Mouse (Mus musculus) subcutaneous adipose tissue, adult 2 months (tissue): ENCODE data around the gene Prpf8. TPM values are rescaled to one million over a fixed set of nuclear protein-coding genes. Genes with fewer than 3 reads are reported as not detected.

Experiments
- polyA plus RNA-seq: library from polyadenylated mRNA; depleted of rRNA; stranded (reverse); fragments of >200 nt; gene quantifications from 2 replicates; pipeline ENCODE4 v1.2.3, GENCODE M21; 2012; ENCODE audit warnings: low replicate concordance; rRNA removed

The Prpf8 gene
- 85.9 and 139 TPM in 2 replicates for polyA plus RNA-seq

DNA sequence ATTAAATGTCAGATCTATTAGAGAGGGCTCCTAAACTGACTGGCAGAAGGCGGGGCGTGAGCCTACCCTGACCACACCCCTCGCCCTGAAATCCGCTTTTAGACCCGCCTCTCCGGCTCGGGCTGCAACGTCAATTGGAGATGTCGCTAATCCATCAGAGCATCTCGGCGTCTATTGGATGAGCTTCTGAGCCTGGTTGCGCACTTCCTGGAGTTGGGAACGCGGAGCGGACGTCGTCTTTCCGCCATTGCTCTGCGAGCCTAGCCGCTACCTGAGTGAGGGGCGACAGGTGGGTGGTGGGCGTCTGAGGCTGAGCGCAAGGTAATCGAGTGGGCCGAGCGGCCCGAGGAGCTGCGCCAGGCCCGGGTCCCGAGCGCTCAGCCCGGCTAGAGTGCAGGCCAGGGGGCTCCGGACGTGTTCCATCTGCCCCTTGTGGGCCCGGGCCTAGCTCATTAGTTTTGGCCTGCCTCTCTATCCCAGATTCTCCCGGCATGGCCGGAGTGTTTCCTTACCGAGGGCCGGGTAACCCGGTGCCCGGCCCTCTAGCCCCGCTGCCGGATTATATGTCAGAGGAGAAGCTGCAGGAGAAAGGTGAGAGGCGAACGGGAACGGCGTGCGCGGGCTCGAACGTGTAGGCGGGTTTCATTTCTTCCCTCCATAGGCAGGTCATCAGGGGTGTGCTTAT lies at the start of gene Prpf8:
TSS of gene Prpf8 (plus strand) at position 216 of the 685 bp plus-strand sequence.

DNA sequence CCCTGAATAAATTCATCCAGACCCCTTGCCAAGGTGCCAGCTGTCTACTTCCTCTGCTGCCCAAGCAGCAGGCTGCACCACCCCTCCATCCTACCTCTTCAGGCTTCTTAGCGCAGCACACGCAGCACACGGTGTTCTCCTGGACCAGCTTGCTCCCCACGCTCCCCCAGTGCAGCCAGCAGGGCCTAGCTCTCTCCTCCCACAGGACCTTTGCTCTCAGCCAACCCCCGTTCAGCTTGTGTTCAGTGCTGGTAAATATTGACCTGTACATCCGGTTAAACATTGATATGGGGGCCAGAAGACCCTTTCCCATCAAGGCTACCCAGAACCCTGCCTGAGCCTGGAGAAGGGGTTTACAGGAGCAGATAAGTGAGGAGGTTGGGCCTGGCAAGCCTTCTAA lies 47.3 kb upstream of the Prpf8 start, which contains the start of gene Serpinf2:
TSS of gene Serpinf2 (minus strand) at position 229 of the 400 bp plus-strand sequence.

GRCm38 (mm10) chr11:75453991-75454930 lies 32.4 kb upstream of the Prpf8 start, which contains the start of gene Wdr81:
TSS of gene Wdr81 (minus strand) at chr11:75454717.

GRCm38 (mm10) chr11:75460844-75461742 lies 25.5 kb upstream of the Prpf8 start, which contains the start of gene Tlcd2:
TSS of gene Tlcd2 (plus strand) at chr11:75461715.

GRCm38 (mm10) chr11:75509741-75510626 lies 23.4 kb downstream of the Prpf8 start, which contains the start of gene Rilp:
TSS of gene Rilp (plus strand) at chr11:75510094.

GRCm38 (mm10) chr11:75513336-75513735 lies 26.7 kb downstream of the Prpf8 start, which contains the start of gene Scarf1:
TSS of gene Scarf1 (plus strand) at chr11:75513540.

GRCm38 (mm10) chr11:75531469-75532242 lies 45.0 kb downstream of the Prpf8 start, which contains the start of gene Slc43a2:
TSS of gene Slc43a2 (plus strand) at chr11:75531694.

Other genes with a start within 250 kb of the Prpf8 start
- gene Rpa1, start 138.5 kb upstream of the Prpf8 start, polyA plus RNA-seq = 20.4 and 33.2 TPM in 2 replicates
- gene Smyd4, start 138.4 kb upstream of the Prpf8 start, polyA plus RNA-seq = 6.0 and 6.2 TPM in 2 replicates
- gene Serpinf1, start 64.1 kb upstream of the Prpf8 start, polyA plus RNA-seq = 508 and 625 TPM in 2 replicates
- 0.14 and 0.82 TPM in 2 replicates for gene Serpinf2, start 47.2 kb upstream of the Prpf8 start, polyA plus RNA-seq
- gene Wdr81, start 32.1 kb upstream of the Prpf8 start, polyA plus RNA-seq = 17.4 and 21.8 TPM in 2 replicates
- 80.9 and 90.7 TPM in 2 replicates for gene Tlcd2, start 25.1 kb upstream of the Prpf8 start, polyA plus RNA-seq
- gene Rilp, start 23.3 kb downstream of the Prpf8 start, polyA plus RNA-seq = 7.7 and 16.1 TPM in 2 replicates
- gene Scarf1, start 26.7 kb downstream of the Prpf8 start, polyA plus RNA-seq = 21.1 and 38.3 TPM in 2 replicates
- 37.7 and 38.5 TPM in 2 replicates for gene Slc43a2, start 44.9 kb downstream of the Prpf8 start, polyA plus RNA-seq
- 57.4 and 68.5 TPM in 2 replicates for gene Pitpna, start 101.3 kb downstream of the Prpf8 start, polyA plus RNA-seq
- 68.4 and 78.3 TPM in 2 replicates for gene Inpp5k, start 144.2 kb downstream of the Prpf8 start, polyA plus RNA-seq
- 161 and 230 TPM in 2 replicates for gene Myo1c, start 163.7 kb downstream of the Prpf8 start, polyA plus RNA-seq
- 39.5 and 53.1 TPM in 2 replicates for gene Crk, start 192.4 kb downstream of the Prpf8 start, polyA plus RNA-seq
- gene Ywhae, start 246.1 kb downstream of the Prpf8 start, polyA plus RNA-seq = 191 TPM in 2 replicates